Mouse (Mus musculus) cerebellum, adult 9-11 months (tissue): ENCODE results near the gene Spata16.

Source experiments
- DNase-seq: peaks from one replicate; pipeline ENCODE4 v3.0.0; 2022

Gene Spata16

DNA sequence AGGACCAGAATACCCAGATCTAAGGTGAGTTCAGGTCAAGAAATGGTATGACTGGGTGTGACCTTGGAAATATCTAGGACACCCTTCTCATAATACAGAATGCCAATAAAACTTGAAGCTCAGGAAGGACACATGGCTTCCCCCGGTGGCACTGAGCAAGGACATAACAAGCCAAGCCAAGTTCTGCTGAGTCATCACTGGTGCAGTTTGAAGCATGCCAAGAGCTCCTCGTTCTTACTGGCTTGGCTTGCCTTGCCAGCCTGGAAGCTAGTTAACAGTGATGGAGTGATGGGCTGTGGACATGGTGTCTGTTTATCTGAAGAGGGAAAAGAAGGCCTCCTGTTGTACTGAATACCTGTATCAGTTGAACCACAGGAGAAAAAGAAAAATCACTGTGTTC, 342.2 kb downstream of the Spata16 start:
- no peak for DNase-seq

DNA sequence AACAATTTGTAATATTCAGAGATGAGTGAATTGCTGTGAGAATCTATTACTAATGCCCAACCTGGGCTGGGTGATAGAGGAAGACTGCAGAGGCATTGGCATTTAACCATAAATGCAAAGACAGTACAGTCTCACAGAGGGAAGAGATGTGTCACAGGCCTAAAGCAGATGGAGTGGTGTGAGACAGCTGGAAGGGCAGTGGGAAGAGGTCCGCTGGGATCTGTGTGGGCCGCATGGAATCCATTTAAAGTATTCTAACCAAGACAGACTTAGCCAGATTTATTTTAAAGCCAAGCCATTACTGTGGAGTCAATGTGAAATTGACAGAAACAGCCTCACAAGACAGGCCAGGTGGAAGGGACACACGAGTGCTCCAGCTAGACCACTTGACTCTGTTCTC, 343.0 kb downstream of the Spata16 start:
- no peak for DNase-seq

DNA sequence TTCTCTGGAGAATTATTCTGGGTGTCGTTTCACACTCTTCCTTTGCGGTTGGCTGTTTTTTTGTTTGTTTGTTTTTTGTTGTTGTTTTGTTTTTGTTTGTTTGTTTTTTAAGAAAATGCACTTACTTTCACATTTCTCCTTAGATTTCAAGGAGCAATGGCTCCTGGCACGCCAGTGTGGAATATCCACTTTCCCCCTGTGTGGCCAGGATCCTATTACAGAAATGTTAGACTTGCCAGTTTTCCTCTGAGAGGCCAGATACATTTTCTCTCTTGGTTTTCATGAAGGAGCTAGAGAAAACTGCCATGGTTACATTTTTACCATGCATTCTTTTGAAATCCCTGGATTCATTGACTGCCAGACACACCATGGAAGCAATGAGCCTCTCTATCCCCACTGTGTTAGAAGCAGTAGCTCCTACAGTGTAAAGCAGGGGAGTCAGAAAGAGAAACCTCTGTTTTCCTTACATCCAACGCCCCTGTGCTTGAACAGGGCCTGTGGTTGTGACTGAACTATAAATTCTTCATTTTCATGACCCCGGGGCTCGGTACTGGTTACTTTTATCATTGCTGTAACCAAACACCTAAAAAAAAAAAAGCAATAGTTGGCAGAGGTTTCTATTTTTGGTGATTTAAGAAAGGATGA, 344.7 kb downstream of the Spata16 start:
- no peak for DNase-seq

DNA sequence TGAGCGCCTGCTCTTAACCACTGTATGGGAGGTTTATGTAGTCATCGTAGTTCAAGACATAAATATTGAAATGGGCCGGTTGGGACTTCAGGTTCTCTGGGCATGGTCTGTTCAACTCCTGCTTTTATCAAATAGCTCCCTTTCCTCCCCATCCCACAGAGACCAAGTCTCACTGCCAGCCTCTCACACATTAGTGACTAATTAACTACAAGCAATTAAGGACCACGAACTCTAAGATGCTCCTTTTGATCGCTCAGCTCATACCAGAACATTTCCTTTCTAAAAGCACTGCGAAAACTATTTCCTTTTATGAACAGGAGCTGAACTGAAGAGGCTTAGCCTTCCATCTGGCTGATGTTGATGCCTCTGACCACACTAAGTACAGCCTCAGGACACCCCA, 346.3 kb downstream of the Spata16 start:
- no peak for DNase-seq

DNA sequence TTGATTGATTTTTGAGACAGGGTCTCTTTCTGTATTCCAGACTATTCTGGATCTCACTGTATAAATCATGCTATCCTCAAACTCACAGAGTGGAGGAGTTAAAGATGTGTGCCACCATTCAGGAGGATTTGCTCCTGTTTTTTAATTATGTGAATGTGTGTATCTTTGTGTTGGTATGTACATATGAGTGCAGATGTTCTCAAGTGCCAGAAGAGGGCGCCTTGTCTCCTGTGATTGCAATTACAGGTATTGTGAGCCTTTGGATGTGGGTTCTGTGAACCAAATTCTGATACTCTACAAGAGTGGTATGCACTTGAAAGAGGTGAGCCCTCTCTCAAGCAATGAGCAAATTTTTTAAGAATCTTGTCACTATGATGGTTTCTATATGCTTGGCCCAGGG, 369.4 kb downstream of the Spata16 start:
- DNase-seq, result no peak

DNA sequence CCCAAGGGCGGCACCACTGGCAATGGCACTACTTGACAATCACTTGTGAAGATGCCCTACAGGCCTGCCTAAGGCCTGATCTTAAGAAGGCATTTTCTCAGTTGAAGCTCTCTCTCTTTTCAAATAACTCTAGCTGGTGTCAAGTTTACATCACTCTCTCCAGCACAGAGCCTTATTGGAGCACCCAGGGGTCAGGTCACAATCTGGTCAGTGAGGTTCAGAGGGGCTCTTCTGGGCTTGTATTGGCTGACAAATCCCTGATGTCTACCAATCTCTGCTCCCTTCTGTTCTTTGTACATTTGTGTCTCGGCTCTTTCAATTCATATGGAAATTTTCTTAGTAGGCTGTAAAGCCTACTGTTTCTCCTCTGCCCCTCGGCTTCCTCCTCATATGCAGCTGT, 390.5 kb downstream of the Spata16 start:
- DNase-seq, result no peak

DNA sequence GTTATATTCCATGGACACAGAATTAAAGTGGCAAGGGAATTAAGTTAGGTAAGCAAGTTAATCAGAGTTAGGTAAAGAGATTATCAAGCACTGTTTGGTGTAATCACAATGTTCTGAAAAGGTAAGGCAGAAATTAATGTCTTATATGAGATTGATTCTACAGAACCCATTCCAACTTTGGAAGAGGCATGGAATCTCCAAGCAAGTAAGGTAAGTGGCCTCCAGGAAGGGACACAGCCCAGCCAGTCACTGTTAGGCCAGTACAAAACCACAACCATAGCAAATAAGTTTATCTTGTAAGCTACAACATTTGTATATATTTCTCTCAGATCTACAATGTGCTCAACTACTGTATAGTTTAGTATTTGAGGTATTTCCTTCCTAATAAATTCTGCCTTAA, 391.1 kb downstream of the Spata16 start:
- DNase-seq, result no peak

DNA sequence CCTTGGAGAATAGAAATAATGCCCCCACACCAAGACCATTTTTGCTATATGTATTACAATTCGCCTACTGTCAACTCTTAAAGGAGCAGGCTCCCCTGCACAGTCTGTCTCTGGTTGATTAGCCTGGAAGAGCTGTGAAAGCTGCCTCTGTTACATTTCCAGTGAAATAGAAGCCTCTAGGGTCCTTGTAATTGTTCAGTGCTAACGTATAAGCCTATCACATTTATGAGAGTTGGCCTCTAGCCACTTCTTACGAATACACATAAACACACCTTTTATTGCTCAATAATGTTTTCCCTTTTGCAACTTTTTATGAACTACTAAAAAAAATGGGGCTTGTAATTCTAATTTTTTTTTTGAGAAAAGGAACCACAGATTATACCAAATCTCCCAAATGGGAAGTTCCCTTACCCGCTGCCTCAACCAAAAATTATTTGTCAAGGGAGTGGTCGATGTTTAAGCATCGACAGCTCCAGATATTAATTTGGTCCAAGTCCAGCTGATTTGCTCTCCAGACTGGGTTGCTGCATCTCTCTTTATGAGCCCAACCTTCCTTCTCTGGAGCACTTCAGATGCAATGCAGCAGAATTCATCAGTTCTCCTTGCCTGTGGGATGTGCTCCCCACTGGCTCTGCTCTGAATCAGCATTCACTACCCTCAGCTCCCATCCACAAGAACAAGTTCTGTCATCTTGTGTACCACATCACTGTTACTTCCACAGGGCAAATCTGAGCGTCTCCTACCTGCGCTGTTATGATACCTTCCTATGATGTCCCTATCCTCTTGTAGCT, 392.8 kb downstream of the Spata16 start:
- DNase-seq, result no peak
